Mouse (Mus musculus): ENCODE results near the gene Gm40193.

GRCm38 (mm10) chr11:70563470-70564275 is 30.9 kb upstream of the Gm40193 start:
- TF ChIP-seq CTCF (IDR thresholded peaks at IDR 0.05; ENCODE audit: control insufficient read depth, insufficient read depth, insufficient replicate concordance, low read depth, low read length): no peak
- no peak for TF ChIP-seq POLR2A (IDR thresholded peaks at IDR 0.05; ENCODE audit: control insufficient read depth, low read depth, low read length)
